Mouse (Mus musculus): ENCODE data around the gene Kcnma1. TPM values are rescaled to one million over a fixed set of nuclear protein-coding genes. Genes with fewer than 3 reads are reported as not detected.

The Kcnma1 gene
- polyA plus RNA-seq, 1 experiment from 2014 or later = 8.2 TPM

GRCm38 (mm10) chr14:23831284-23831683 is 183.0 kb downstream of the Kcnma1 start:
- no peak for DNase-seq (ENCODE audit: low spot score)
- no peaks in the 10 kb centered on the region for H3K27me3 ChIP-seq (replicated peaks; ENCODE audit: control insufficient read depth, insufficient read depth, low read length)
- peaks cover 4% of the 10 kb centered on the region; the same call in 1 of the 2 replicates for H3K4me1 ChIP-seq (replicated peaks; ENCODE audit: control insufficient read depth, insufficient read depth, low read length)
- 56% methylated on average over 5 of the region's 5 CpGs for WGBS
- no peak overlapping the region for H3K27ac ChIP-seq (ENCODE audit: low read depth)
- H3K9me3 ChIP-seq (ENCODE audit: control insufficient read depth, low read length) = no peaks in the 10 kb centered on the region
- no peak for ATAC-seq (replicated peaks; ENCODE audit: low FRiP score, low TSS enrichment, low read depth)
- H3K36me3 ChIP-seq (ENCODE audit: control insufficient read depth, insufficient read depth, low read length) = no peaks in the 10 kb centered on the region
- H3K9ac ChIP-seq (ENCODE audit: low read length) = no peak overlapping the region
- no peak overlapping the region for H3K4me3 ChIP-seq (ENCODE audit: low read depth, low read length)
- no peak overlapping the region for H3K4me2 ChIP-seq (ENCODE audit: low read length)

GRCm38 (mm10) chr14:23830316-23830715 is 184.0 kb downstream of the Kcnma1 start:
- Histone ChIP-seq H3K9ac (ENCODE audit: low read length) (no peak overlapping the region), H3K4me1 (replicated peaks; ENCODE audit: control insufficient read depth, insufficient read depth, low read length) (no peaks in the 10 kb centered on the region), H3K4me2 (ENCODE audit: low read length) (no peak overlapping the region), H3K27me3 (replicated peaks; ENCODE audit: control insufficient read depth, insufficient read depth, low read length) (no peaks in the 10 kb centered on the region), H3K36me3 (ENCODE audit: control insufficient read depth, insufficient read depth, low read length) (no peaks in the 10 kb centered on the region), H3K9me3 (ENCODE audit: control insufficient read depth, low read length) (no peaks in the 10 kb centered on the region), H3K27ac (ENCODE audit: low read depth) (no peak overlapping the region), H3K4me3 (ENCODE audit: low read depth, low read length) (no peak overlapping the region)
- 39% methylated on average over 4 of the region's 4 CpGs for WGBS
- ATAC-seq (replicated peaks; ENCODE audit: low FRiP score, low TSS enrichment, low read depth) (no peak), DNase-seq (ENCODE audit: low spot score) (no peak)

- Histone ChIP-seq H3K36me3 (ENCODE audit: control insufficient read depth, insufficient read depth, low read length) (no peaks in the 10 kb centered on the region), H3K9ac (ENCODE audit: low read length) (no peak overlapping the region), H3K27me3 (replicated peaks; ENCODE audit: control insufficient read depth, insufficient read depth, low read length) (no peaks in the 10 kb centered on the region), H3K4me2 (ENCODE audit: low read length) (no peak overlapping the region), H3K4me1 (replicated peaks; ENCODE audit: control insufficient read depth, insufficient read depth, low read length) (no peaks in the 10 kb centered on the region), H3K27ac (ENCODE audit: low read depth) (no peak overlapping the region), H3K9me3 (ENCODE audit: control insufficient read depth, low read length) (no peaks in the 10 kb centered on the region), H3K4me3 (ENCODE audit: low read depth, low read length) (no peak overlapping the region)
- ATAC-seq (replicated peaks; ENCODE audit: low FRiP score, low TSS enrichment, low read depth) = no peak
- DNase-seq (ENCODE audit: low spot score) = no peak
- WGBS = 80% methylated on average over 3 of the region's 3 CpGs
Observed at GRCm38 (mm10) chr14:23828711-23829320, 185.5 kb downstream of the Kcnma1 start.

GRCm38 (mm10) chr14:23824937-23825336 is 189.4 kb downstream of the Kcnma1 start:
- no peaks in the 10 kb centered on the region for H3K4me1 ChIP-seq (replicated peaks; ENCODE audit: control insufficient read depth, insufficient read depth, low read length)
- H3K9ac ChIP-seq (ENCODE audit: low read length) = no peak overlapping the region
- no peaks in the 10 kb centered on the region for H3K27me3 ChIP-seq (replicated peaks; ENCODE audit: control insufficient read depth, insufficient read depth, low read length)
- no peaks in the 10 kb centered on the region for H3K9me3 ChIP-seq (ENCODE audit: control insufficient read depth, low read length)
- 63% methylated on average over 2 of the region's 2 CpGs for WGBS
- H3K36me3 ChIP-seq (ENCODE audit: control insufficient read depth, insufficient read depth, low read length) = no peaks in the 10 kb centered on the region
- no peak overlapping the region for H3K4me2 ChIP-seq (ENCODE audit: low read length)
- no peak overlapping the region for H3K4me3 ChIP-seq (ENCODE audit: low read depth, low read length)
- DNase-seq (ENCODE audit: low spot score) (no peak), ATAC-seq (replicated peaks; ENCODE audit: low FRiP score, low TSS enrichment, low read depth) (no peak)
- H3K27ac ChIP-seq (ENCODE audit: low read depth) = no peak overlapping the region

- Histone ChIP-seq H3K9me3 (ENCODE audit: control insufficient read depth, low read length) (no peaks in the 10 kb centered on the region), H3K36me3 (ENCODE audit: control insufficient read depth, insufficient read depth, low read length) (no peaks in the 10 kb centered on the region), H3K4me1 (replicated peaks; ENCODE audit: control insufficient read depth, insufficient read depth, low read length) (no peaks in the 10 kb centered on the region), H3K4me2 (ENCODE audit: low read length) (no peak overlapping the region), H3K9ac (ENCODE audit: low read length) (no peak overlapping the region), H3K4me3 (ENCODE audit: low read depth, low read length) (no peak overlapping the region), H3K27ac (ENCODE audit: low read depth) (no peak overlapping the region), H3K27me3 (replicated peaks; ENCODE audit: control insufficient read depth, insufficient read depth, low read length) (no peaks in the 10 kb centered on the region)
- ATAC-seq (replicated peaks; ENCODE audit: low FRiP score, low TSS enrichment, low read depth) (no peak), DNase-seq (ENCODE audit: low spot score) (no peak)
- 53% methylated on average over 4 of the region's 4 CpGs for WGBS
Observed at GRCm38 (mm10) chr14:23824267-23824666, 190.0 kb downstream of the Kcnma1 start.

- DNase-seq (ENCODE audit: low spot score) (no peak), ATAC-seq (replicated peaks; ENCODE audit: low FRiP score, low TSS enrichment, low read depth) (no peak)
- no peaks in the 10 kb centered on the region for H3K36me3 ChIP-seq (ENCODE audit: control insufficient read depth, insufficient read depth, low read length)
- H3K9me3 ChIP-seq (ENCODE audit: control insufficient read depth, low read length) = no peaks in the 10 kb centered on the region
- WGBS = 90% methylated on average over 3 of the region's 3 CpGs
- H3K4me2 ChIP-seq (ENCODE audit: low read length) = no peak overlapping the region
- H3K9ac ChIP-seq (ENCODE audit: low read length) = no peak overlapping the region
- no peak overlapping the region for H3K4me3 ChIP-seq (ENCODE audit: low read depth, low read length)
- no peaks in the 10 kb centered on the region for H3K27me3 ChIP-seq (replicated peaks; ENCODE audit: control insufficient read depth, insufficient read depth, low read length)
- H3K27ac ChIP-seq (ENCODE audit: low read depth) = no peak overlapping the region
- no peaks in the 10 kb centered on the region for H3K4me1 ChIP-seq (replicated peaks; ENCODE audit: control insufficient read depth, insufficient read depth, low read length)
Observed at GRCm38 (mm10) chr14:23817585-23817984, 196.7 kb downstream of the Kcnma1 start.

- Histone ChIP-seq H3K36me3 (ENCODE audit: control insufficient read depth, insufficient read depth, low read length) (no peaks in the 10 kb centered on the region), H3K4me3 (ENCODE audit: low read depth, low read length) (no peak overlapping the region), H3K4me1 (replicated peaks; ENCODE audit: control insufficient read depth, insufficient read depth, low read length) (no peaks in the 10 kb centered on the region), H3K4me2 (ENCODE audit: low read length) (no peak overlapping the region), H3K27ac (ENCODE audit: low read depth) (no peak overlapping the region), H3K9ac (ENCODE audit: low read length) (no peak overlapping the region), H3K9me3 (ENCODE audit: control insufficient read depth, low read length) (no peaks in the 10 kb centered on the region), H3K27me3 (replicated peaks; ENCODE audit: control insufficient read depth, insufficient read depth, low read length) (no peaks in the 10 kb centered on the region)
- no peak for ATAC-seq (replicated peaks; ENCODE audit: low FRiP score, low TSS enrichment, low read depth)
- DNase-seq (ENCODE audit: low spot score) = no peak
- WGBS = 52% methylated on average over 1 of the region's 1 CpGs
Observed at GRCm38 (mm10) chr14:23810081-23810480, 204.2 kb downstream of the Kcnma1 start.

GRCm38 (mm10) chr14:23809124-23809523 is 205.2 kb downstream of the Kcnma1 start:
- H3K27me3 ChIP-seq (replicated peaks; ENCODE audit: control insufficient read depth, insufficient read depth, low read length) = no peaks in the 10 kb centered on the region
- no peak overlapping the region for H3K9ac ChIP-seq (ENCODE audit: low read length)
- no peak overlapping the region for H3K4me2 ChIP-seq (ENCODE audit: low read length)
- H3K4me3 ChIP-seq (ENCODE audit: low read depth, low read length) = no peak overlapping the region
- ATAC-seq (replicated peaks; ENCODE audit: low FRiP score, low TSS enrichment, low read depth) = no peak
- no peak for DNase-seq (ENCODE audit: low spot score)
- H3K36me3 ChIP-seq (ENCODE audit: control insufficient read depth, insufficient read depth, low read length) = no peaks in the 10 kb centered on the region
- H3K27ac ChIP-seq (ENCODE audit: low read depth) = no peak overlapping the region
- H3K9me3 ChIP-seq (ENCODE audit: control insufficient read depth, low read length) = no peaks in the 10 kb centered on the region
- 22% methylated on average over 1 of the region's 1 CpGs for WGBS
- H3K4me1 ChIP-seq (replicated peaks; ENCODE audit: control insufficient read depth, insufficient read depth, low read length) = no peaks in the 10 kb centered on the region

GRCm38 (mm10) chr14:23806378-23806777 is 207.9 kb downstream of the Kcnma1 start:
- no peaks in the 10 kb centered on the region for H3K27me3 ChIP-seq (replicated peaks; ENCODE audit: control insufficient read depth, insufficient read depth, low read length)
- H3K36me3 ChIP-seq (ENCODE audit: control insufficient read depth, insufficient read depth, low read length) = no peaks in the 10 kb centered on the region
- H3K9me3 ChIP-seq (ENCODE audit: control insufficient read depth, low read length) = no peaks in the 10 kb centered on the region
- no peak overlapping the region for H3K9ac ChIP-seq (ENCODE audit: low read length)
- 39% methylated on average over 2 of the region's 2 CpGs for WGBS
- DNase-seq (ENCODE audit: low spot score) (no peak), ATAC-seq (replicated peaks; ENCODE audit: low FRiP score, low TSS enrichment, low read depth) (no peak)
- no peak overlapping the region for H3K4me2 ChIP-seq (ENCODE audit: low read length)
- H3K4me3 ChIP-seq (ENCODE audit: low read depth, low read length) = no peak overlapping the region
- no peaks in the 10 kb centered on the region for H3K4me1 ChIP-seq (replicated peaks; ENCODE audit: control insufficient read depth, insufficient read depth, low read length)
- H3K27ac ChIP-seq (ENCODE audit: low read depth) = no peak overlapping the region

All from intestine, embryonic 14.5 days (tissue).